Mouse (Mus musculus) lung, postnatal 0 days (tissue): ENCODE data around the gene Ppfia4.

ENCODE experiments used
- CTCF ChIP-seq: IDR thresholded peaks from 2 replicates; pipeline ENCODE4 v1.5.1; 2016; ENCODE audit warnings: antibody characterized with exemption, mild to moderate bottlenecking
- EP300 ChIP-seq: IDR thresholded peaks from 2 replicates; pipeline ENCODE4 v1.6.1; 2016; ENCODE audit warnings: antibody characterized with exemption, mild to moderate bottlenecking, control low read depth

DNA sequence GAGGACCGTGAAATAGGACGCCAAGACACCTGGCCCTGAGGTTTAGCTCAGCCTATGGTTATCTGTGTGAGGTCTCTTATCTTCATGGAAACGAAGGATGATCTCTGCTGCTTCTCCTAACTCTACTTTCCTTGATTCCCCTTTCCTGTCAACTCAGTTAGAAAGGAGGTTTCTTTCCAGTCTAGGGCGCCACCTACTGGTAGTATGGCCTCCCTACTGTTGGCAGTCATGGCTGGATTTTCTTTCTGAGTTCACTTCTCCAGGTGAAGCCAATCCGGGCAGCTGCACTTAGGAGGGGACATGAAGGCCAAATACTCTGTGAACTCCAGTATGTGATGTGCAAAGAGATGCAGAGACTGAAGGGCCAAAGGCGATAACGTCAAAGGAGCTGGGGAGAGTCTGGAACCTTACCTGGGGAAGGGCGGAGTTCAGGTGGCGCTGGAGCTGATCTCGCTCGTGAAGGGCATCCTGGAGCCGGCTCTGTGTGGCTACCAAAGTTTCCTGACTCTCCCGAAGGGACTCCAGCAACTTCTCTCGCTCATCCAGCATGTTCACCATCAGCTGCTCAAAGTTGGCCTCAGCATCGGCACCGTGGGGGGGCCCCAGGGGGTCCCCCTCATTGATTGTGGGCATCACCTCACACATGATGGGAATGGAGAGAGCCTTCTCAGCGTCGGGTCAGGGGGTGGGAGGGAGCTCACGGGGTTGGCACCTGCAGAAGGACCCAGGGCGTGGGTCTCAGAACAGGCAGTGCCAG lies 671 bp downstream of the Ppfia4 start:
- TF ChIP-seq EP300 (no peak), CTCF (peak; percentile 97)
